In genomic region chr15:8098774-8099749, GRCm38 (mm10) we compare ENCODE assay signal across 8 mouse cellular contexts. TPM values are rescaled to one million over a fixed set of nuclear protein-coding genes. Genes with fewer than 3 reads are reported as not detected.
DNase-seq lines count a peak whose midpoint lies in the region; ATAC-seq lines count a peak whose summit lies in the region.

Wdr70 (minus strand) TSS chr15:8099209.

- no peaks in the 10 kb centered on the region for H3K9me3 ChIP-seq in heart, embryonic 14.5 days (ENCODE audit: control insufficient read depth, low read length)
- no peaks in the 10 kb centered on the region for H3K9me3 ChIP-seq in liver, embryonic 13.5 days (replicated peaks)
- H3K9me3 ChIP-seq in stomach, embryonic 16.5 days (replicated peaks; ENCODE audit: control insufficient read depth, low read length), result no peaks in the 10 kb centered on the region

- H3K4me3 ChIP-seq in heart, embryonic 14.5 days (ENCODE audit: control insufficient read depth in 1 of 2, insufficient read depth in 1 of 2, low read depth in 1 of 2, low read length in 2 of 2), result peak within 1 kb of the TSS; percentile 67 to 93
- peak within 1 kb of the TSS; percentile 89 for H3K4me3 ChIP-seq in liver, embryonic 13.5 days (replicated peaks)
- peak within 1 kb of the TSS; percentile 90 for H3K4me3 ChIP-seq in stomach, embryonic 16.5 days (replicated peaks; ENCODE audit: low read length)

- H3K4me2 ChIP-seq in heart, embryonic 14.5 days (ENCODE audit: low read length), result peak within 1 kb of the TSS; percentile 74
- H3K4me2 ChIP-seq in liver, embryonic 13.5 days, result peak within 1 kb of the TSS; percentile 64
- peak within 1 kb of the TSS; percentile 73 for H3K4me2 ChIP-seq in stomach, embryonic 16.5 days (ENCODE audit: low read depth, low read length)

- no peaks in the 10 kb centered on the region for H3K27me3 ChIP-seq in heart, embryonic 14.5 days (ENCODE audit: control insufficient read depth, insufficient read depth, low read length)
- H3K27me3 ChIP-seq in liver, embryonic 13.5 days, result no peaks in the 10 kb centered on the region
- H3K27me3 ChIP-seq in stomach, embryonic 16.5 days (ENCODE audit: control insufficient read depth, insufficient read depth, low read length), result no peaks in the 10 kb centered on the region

- peaks cover 25% of the 10 kb centered on the region for H3K36me3 ChIP-seq in heart, embryonic 14.5 days (ENCODE audit: control insufficient read depth, insufficient read depth, low read length)
- peaks cover 26% of the 10 kb centered on the region for H3K36me3 ChIP-seq in liver, embryonic 13.5 days
- H3K36me3 ChIP-seq in stomach, embryonic 16.5 days (ENCODE audit: control insufficient read depth, insufficient read depth, low read length), result no peaks in the 10 kb centered on the region

- WGBS in heart, embryonic 14.5 days, result 2% methylated on average over 56 of the region's 56 CpGs
- WGBS in liver, embryonic 13.5 days (ENCODE audit: insufficient replicate concordance), result 2% methylated on average over 56 of the region's 56 CpGs
- 2% methylated on average over 56 of the region's 56 CpGs for WGBS in stomach, embryonic 16.5 days

- no peak within 1 kb of the TSS for H3K27ac ChIP-seq in heart, embryonic 14.5 days (replicated peaks in 1 of 2; ENCODE audit: control insufficient read depth in 1 of 2, insufficient read depth in 1 of 2, low read depth in 2 of 2, low read length in 2 of 2)
- peak within 1 kb of the TSS; percentile 47; the same call in 1 of the 2 replicates for H3K27ac ChIP-seq in liver, embryonic 13.5 days
- no peak within 1 kb of the TSS for H3K27ac ChIP-seq in stomach, embryonic 16.5 days (ENCODE audit: low read length)

- H3K9ac ChIP-seq in heart, embryonic 14.5 days (ENCODE audit: low read length), result peak within 1 kb of the TSS; percentile 84
- H3K9ac ChIP-seq in liver, embryonic 13.5 days, result peak within 1 kb of the TSS; percentile 88
- peak within 1 kb of the TSS; percentile 87 for H3K9ac ChIP-seq in stomach, embryonic 16.5 days (ENCODE audit: low read length)

- H3K4me1 ChIP-seq in heart, embryonic 14.5 days (ENCODE audit: control insufficient read depth in 2 of 2, insufficient read depth in 2 of 2, low read length in 2 of 2), result peaks cover 0 to 4% of the 10 kb centered on the region in 2 experiments; a peak in 2 of 4 replicates
- peaks cover 7% of the 10 kb centered on the region; the same call in 1 of the 2 replicates for H3K4me1 ChIP-seq in liver, embryonic 13.5 days (replicated peaks)
- no peaks in the 10 kb centered on the region for H3K4me1 ChIP-seq in stomach, embryonic 16.5 days (ENCODE audit: control insufficient read depth, insufficient read depth, low read length)

- peak; percentile 91 for DNase-seq in c-Kit-negative CD71-positive TER-119-positive erythroid progenitor cells, embryonic 14.5 days (ENCODE audit: low read depth, low spot score)
- peak; percentile 86 for DNase-seq in fibroblast of lung, adult 2 months (ENCODE audit: low read depth)
- DNase-seq in kidney, postnatal 14 days, result peak; percentile 97
- peak; percentile 92 for DNase-seq in liver, embryonic 13.5 days
- peak; percentile 99 for DNase-seq in neural tube, embryonic 10.5 days (ENCODE audit: extremely low spot score, low spot score)

- peak; percentile 96 for ATAC-seq in CD4-positive, CD25-positive, alpha-beta regulatory T cell, adult 4 months
- peak; percentile 87 for ATAC-seq in heart, embryonic 14.5 days (ENCODE audit: insufficient number of reproducible peaks, insufficient read depth, low FRiP score, low read depth)
- peak; percentile 91 for ATAC-seq in liver, embryonic 13.5 days (ENCODE audit: low read depth)
- peak; percentile 91 for ATAC-seq in stomach, embryonic 16.5 days (ENCODE audit: insufficient read depth, low FRiP score)

RNA-seq across cellular contexts. Expression of gene Wdr70, which starts in this region (rescaled TPM):
- 10 to 100 TPM; 32.5 to 37.0 TPM for polyA plus RNA-seq in CD4-positive, CD25-positive, alpha-beta regulatory T cell, adult 4 months (2017; shearing (Covaris generic))
- 37.0 and 38.2 TPM in 2 replicates for polyA plus RNA-seq in heart, embryonic 14.5 days (2014; fragmentation: Nextera tagmentation; extraction: Ambion mirVana)
- polyA plus RNA-seq in liver, embryonic 13.5 days (2015; fragmentation: Nextera tagmentation; extraction: Ambion mirVana), result 26.9 and 28.2 TPM in 2 replicates
- polyA plus RNA-seq in stomach, embryonic 16.5 days (2015; fragmentation: Nextera tagmentation; extraction: Ambion mirVana), result 43.0 and 45.5 TPM in 2 replicates
